Mouse (Mus musculus): ENCODE results near the gene Map3k9.

- no peak for TF ChIP-seq CTCF (IDR thresholded peaks at IDR 0.05; ENCODE audit: low read depth)
- TF ChIP-seq EP300 (IDR thresholded peaks at IDR 0.05; ENCODE audit: low read depth): no peak
These were observed 29.9 kb downstream of the Map3k9 start for GRCm38 (mm10) chr12:81751116-81751515.

All from heart, postnatal 0 days (tissue).